Mouse (Mus musculus): ENCODE results near the gene Dner. TPM values are rescaled to one million over a fixed set of nuclear protein-coding genes. Genes with fewer than 3 reads are reported as not detected.
"Not testable (repeated sequence)": the region's sequence is repeated elsewhere in the genome, so short reads cannot be mapped to it uniquely, and the experiment has no call there.

Dner gene
- polyA plus RNA-seq, 1 experiment: not detected

DNA sequence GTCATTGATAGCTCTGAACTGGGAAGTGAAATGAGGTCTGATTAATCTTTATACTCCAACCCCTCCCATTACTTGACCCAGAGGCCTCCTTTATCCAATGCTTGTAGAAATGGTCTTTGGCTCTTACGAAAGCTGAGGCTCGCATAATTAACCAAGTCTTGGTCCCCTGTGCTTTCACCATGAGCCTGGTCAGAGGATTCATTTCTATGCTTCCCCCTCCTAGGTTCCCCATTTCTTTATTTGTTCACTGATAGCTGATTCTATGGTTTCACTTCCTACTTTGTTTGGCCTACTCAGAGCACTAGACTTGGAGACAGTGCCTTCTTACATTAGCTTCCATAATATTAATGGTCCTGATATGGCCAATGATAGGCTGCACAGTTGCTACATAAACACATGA, 345.8 kb downstream of the Dner start:
- Histone ChIP-seq H3K4me1 (no peaks in the 10 kb centered on the region), H3K27me3 (replicated peaks) (no peaks in the 10 kb centered on the region), H3K9me3 (peaks cover 3% of the 10 kb centered on the region; the same call in 1 of the 2 replicates), H3K4me3 (replicated peaks) (no peak overlapping the region), H3K36me3 (replicated peaks; ENCODE audit: low read length) (no peaks in the 10 kb centered on the region)
- TF ChIP-seq FLI1 (IDR thresholded peaks at IDR 0.05; ENCODE audit: low read length) (no peak), GATA1 (IDR thresholded peaks at IDR 0.05; ENCODE audit: borderline replicate concordance, low read length) (no peak)

DNA sequence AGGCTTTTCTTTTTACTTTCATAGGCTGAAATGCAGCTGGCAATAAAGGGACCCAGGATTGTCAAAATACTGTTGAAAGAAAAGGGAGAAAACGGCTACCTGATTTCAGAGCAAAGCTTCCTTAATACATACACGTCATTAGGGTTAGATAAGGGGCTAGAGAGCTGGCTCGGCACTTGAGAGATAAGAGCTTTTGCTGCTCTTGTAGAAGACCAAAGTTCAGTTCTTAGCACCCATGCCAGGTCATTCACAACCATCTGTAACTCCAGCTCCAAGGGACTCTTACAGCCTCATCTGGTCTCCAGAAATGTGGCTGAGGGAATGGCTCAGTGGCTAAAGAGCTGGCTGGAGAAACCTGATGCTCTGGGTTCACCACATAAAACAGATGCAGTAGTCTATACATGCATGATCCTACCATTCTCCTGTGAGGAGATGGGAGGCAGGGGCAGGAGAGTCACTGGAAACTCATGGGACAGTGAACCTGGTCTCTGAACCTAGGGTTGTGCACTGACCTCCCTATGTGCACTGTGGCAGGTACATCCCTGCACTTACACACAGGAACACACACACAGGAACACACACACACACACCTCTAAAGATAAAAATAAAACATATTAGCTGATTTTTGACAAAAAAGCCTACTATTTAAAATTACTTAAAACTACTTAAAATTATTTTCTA, 348.1 kb downstream of the Dner start:
- Histone ChIP-seq H3K4me3 (replicated peaks) (no peak overlapping the region), H3K36me3 (replicated peaks; ENCODE audit: low read length) (no peaks in the 10 kb centered on the region), H3K27me3 (replicated peaks) (no peaks in the 10 kb centered on the region), H3K4me1 (no peaks in the 10 kb centered on the region), H3K9me3 (no peaks in the 10 kb centered on the region)
- TF ChIP-seq FLI1 (IDR thresholded peaks at IDR 0.05; ENCODE audit: low read length): no peak
- no peak for TF ChIP-seq GATA1 (IDR thresholded peaks at IDR 0.05; ENCODE audit: borderline replicate concordance, low read length)

DNA sequence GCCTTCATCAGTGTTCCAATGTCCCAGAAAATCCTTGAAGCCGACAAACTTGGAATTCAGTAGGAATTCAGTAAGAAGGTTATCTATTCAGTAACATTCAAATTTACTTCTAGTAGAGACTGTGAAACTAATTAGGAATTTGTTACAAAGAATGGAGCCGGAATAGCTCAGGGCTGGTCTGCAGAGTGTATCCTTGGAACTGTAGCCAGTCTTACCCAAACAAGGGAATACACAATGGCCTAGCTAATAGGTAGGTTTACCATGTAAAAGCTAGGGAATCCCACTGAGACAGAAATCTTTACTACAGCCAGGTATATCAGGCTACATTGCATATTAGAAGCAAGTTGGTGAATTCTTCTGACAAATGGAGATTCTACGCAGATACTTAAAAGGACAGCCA, 363.2 kb downstream of the Dner start:
- H3K4me1 ChIP-seq; H3K9me3 ChIP-seq; H3K27me3 ChIP-seq (replicated peaks); H3K36me3 ChIP-seq (replicated peaks; ENCODE audit: low read length); H3K4me3 ChIP-seq (replicated peaks): not testable (repeated sequence)

DNA sequence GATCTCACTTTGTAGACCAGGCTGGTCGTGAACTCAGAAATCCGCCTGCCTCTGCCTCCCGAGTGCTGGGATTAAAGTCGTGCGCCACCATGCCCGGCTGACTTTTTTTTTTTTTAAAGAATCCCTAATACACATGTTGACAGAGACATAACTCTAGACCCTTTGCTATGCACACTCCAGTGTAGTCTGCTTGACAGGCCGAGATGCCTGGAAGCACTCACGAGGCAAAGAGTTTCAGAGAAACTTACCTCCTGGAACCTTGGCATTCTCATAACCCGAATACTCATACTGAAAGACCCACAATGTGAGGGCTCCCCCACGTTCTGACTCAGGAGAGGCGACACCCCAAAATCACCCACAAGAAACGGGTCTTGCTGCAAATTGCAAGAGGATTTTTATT, 364.2 kb downstream of the Dner start:
- H3K36me3 ChIP-seq (replicated peaks; ENCODE audit: low read length); H3K27me3 ChIP-seq (replicated peaks); H3K4me1 ChIP-seq; H3K4me3 ChIP-seq (replicated peaks): not testable (repeated sequence)
- peaks cover 13% of the 10 kb centered on the region for H3K9me3 ChIP-seq

DNA sequence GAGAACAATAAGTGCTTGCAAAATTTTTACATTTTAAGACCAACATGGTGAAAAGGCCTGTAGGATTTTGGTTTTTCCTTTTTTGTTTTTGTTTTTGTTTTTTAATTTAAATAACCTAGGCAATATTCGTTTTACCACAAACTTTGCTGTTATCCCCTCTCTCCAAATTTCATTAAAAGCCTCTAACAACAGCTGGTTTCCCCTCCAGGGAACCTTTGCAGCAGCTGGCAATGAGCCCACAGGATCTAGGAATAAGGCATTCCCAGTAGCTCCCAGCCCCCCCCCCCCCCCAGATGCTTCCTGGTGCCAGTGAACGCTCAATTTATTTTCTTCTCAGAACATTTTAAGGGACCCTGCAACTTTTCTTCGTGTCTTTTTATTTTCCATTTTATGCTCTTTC, 370.7 kb downstream of the Dner start:
- no peaks in the 10 kb centered on the region for H3K36me3 ChIP-seq (replicated peaks; ENCODE audit: low read length)
- H3K4me3 ChIP-seq (replicated peaks): no peak overlapping the region
- TF ChIP-seq FLI1 (IDR thresholded peaks at IDR 0.05; ENCODE audit: low read length) (no peak), GATA1 (IDR thresholded peaks at IDR 0.05; ENCODE audit: borderline replicate concordance, low read length) (no peak)
- H3K9me3 ChIP-seq: peaks cover 17% of the 10 kb centered on the region
- no peaks in the 10 kb centered on the region for H3K27me3 ChIP-seq (replicated peaks)
- H3K4me1 ChIP-seq: no peaks in the 10 kb centered on the region

DNA sequence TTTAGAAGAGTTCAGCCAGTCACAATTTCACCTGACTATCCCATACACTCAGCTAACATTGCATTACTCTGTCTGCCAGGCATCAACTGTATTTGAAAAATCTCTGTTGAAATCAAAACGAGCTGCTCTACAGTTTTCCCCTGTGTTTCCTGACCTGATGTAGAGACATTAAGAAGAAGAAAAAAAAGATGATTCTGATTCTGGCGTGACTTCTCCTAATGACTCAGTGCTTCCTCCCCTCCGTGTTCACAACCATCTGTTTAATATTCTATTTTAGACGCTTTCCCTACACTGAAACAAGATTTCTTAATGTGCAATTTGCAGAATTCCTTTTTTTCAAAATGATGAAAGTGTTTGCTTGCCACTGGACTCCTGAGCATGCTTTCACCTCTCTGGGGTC, 374.7 kb downstream of the Dner start:
- Histone ChIP-seq H3K27me3 (replicated peaks) (no peaks in the 10 kb centered on the region), H3K4me3 (replicated peaks) (no peak overlapping the region), H3K9me3 (peaks cover 4% of the 10 kb centered on the region; the same call in 1 of the 2 replicates), H3K36me3 (replicated peaks; ENCODE audit: low read length) (no peaks in the 10 kb centered on the region), H3K4me1 (no peaks in the 10 kb centered on the region)
- TF ChIP-seq FLI1 (IDR thresholded peaks at IDR 0.05; ENCODE audit: low read length) (no peak), GATA1 (IDR thresholded peaks at IDR 0.05; ENCODE audit: borderline replicate concordance, low read length) (no peak)

Other genes with a start within 250 kb of the Dner start
- gene Fbxo36, start 143.6 kb upstream of the Dner start, polyA plus RNA-seq (2012; ENCODE audit: insufficient read depth, low replicate concordance): 1.7 TPM in 1 of 2 replicates, not detected in the other
- 4.3 and 25.7 TPM in 2 replicates for gene Trip12, start 144.3 kb upstream of the Dner start, polyA plus RNA-seq (2012; ENCODE audit: insufficient read depth, low replicate concordance)
- gene Slc16a14, start 238.9 kb upstream of the Dner start, polyA plus RNA-seq (2012; ENCODE audit: insufficient read depth, low replicate concordance): not detected in 2 replicates

Measured in megakaryocyte, embryonic 14.5 days (primary cell).